10 mouse cellular contexts compared by ENCODE assay signal in the genomic region with DNA sequence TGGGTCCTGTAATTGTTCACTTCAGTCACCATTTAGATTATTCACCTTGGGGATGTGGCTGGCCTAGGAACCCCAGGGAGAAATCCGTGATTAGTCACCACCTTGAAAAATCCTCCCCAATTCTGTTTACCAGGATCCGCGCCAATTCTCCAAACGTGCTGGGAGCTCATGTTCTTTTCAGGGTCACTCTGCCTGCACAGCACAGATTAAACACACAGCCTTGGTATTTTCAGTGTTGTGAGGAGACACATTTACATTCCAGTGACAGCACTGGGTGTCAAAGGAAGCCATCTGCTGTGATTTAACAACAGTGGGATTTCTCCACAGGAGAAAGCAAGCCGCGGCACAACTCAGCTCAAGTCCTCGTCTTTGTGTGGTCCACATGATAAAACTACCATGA.
DNase-seq lines count a peak whose midpoint lies in the region; ATAC-seq lines count a peak whose summit lies in the region.
"Had no signal": no experiment of that assay in that cellular context is flagged by ENCODE, and none has a peak within 500 bp of the region (broad histone marks: within the 10 kb centered on the region; RNA-seq: fewer than 3 reads in every experiment).

No protein-coding gene starts in this region.

- peak overlapping the region; percentile 14 for H3K4me2 ChIP-seq in hindbrain, embryonic 16.5 days (ENCODE audit: low read length)
- peak overlapping the region; percentile 28; the same call in 1 of the 2 replicates for H3K4me2 ChIP-seq in midbrain, embryonic 14.5 days (ENCODE audit: low read length)
- H3K4me2 ChIP-seq: embryonic facial prominence, embryonic 13.5 days; liver, embryonic 15.5 days had no signal

- H3K9me3 ChIP-seq in hindbrain, embryonic 16.5 days (ENCODE audit: control insufficient read depth, low read length) = no peaks in the 10 kb centered on the region
- H3K9me3 ChIP-seq in midbrain, embryonic 14.5 days (ENCODE audit: control insufficient read depth, low read length) = no peaks in the 10 kb centered on the region
- H3K9me3 ChIP-seq: embryonic facial prominence, embryonic 13.5 days; liver, embryonic 15.5 days had no signal

- H3K4me3 ChIP-seq in hindbrain, embryonic 16.5 days (ENCODE audit: low read length) = no peak overlapping the region
- no peak overlapping the region for H3K4me3 ChIP-seq in midbrain, embryonic 14.5 days (replicated peaks; ENCODE audit: low read depth, low read length)
- H3K4me3 ChIP-seq: embryonic facial prominence, embryonic 13.5 days; liver, embryonic 15.5 days had no signal

- peaks cover 7% of the 10 kb centered on the region for H3K4me1 ChIP-seq in hindbrain, embryonic 16.5 days (ENCODE audit: control insufficient read depth, insufficient read depth, low read depth, low read length)
- peaks cover 12% of the 10 kb centered on the region for H3K4me1 ChIP-seq in midbrain, embryonic 14.5 days (ENCODE audit: control insufficient read depth, insufficient read depth, low read length)
- H3K4me1 ChIP-seq: liver, embryonic 15.5 days had no signal

- 0 out of 2 replicates have a peak overlapping the region, but pooled peaks have one; percentile 17 for H3K27ac ChIP-seq in hindbrain, embryonic 16.5 days (ENCODE audit: low read depth, low read length)
- 0 out of 2 replicates have a peak overlapping the region, but pooled peaks have one; percentile 6 for H3K27ac ChIP-seq in midbrain, embryonic 14.5 days (replicated peaks; ENCODE audit: low read depth, low read length)
- H3K27ac ChIP-seq: embryonic facial prominence, embryonic 13.5 days; liver, embryonic 15.5 days had no signal

- WGBS in hindbrain, embryonic 16.5 days = 15% methylated on average over 7 of the region's 7 CpGs
- WGBS in midbrain, embryonic 14.5 days = 8% methylated on average over 7 of the region's 7 CpGs

- H3K27me3 ChIP-seq in hindbrain, embryonic 16.5 days (replicated peaks; ENCODE audit: control insufficient read depth, insufficient read depth, low read length) = no peaks in the 10 kb centered on the region
- H3K27me3 ChIP-seq in midbrain, embryonic 14.5 days (ENCODE audit: control insufficient read depth, insufficient read depth, low read length) = no peaks in the 10 kb centered on the region
- H3K27me3 ChIP-seq: embryonic facial prominence, embryonic 13.5 days; liver, embryonic 15.5 days had no signal

- peak; percentile 4 to 17 for DNase-seq in heart, postnatal 10 days
- no peak for DNase-seq in heart, adult 18-20 months
- DNase-seq in adrenal gland, postnatal 14 days = peak; percentile 79
- peak; percentile 62 for DNase-seq in midbrain, embryonic 14.5 days
- DNase-seq in liver = no peak
- no peak for DNase-seq in T-cell, adult 2 months (ENCODE audit: low spot score)

- peak; percentile 79 for ATAC-seq in hindbrain, embryonic 16.5 days
- no peak for ATAC-seq in midbrain, embryonic 14.5 days (ENCODE audit: low FRiP score, low TSS enrichment)
- no peak for ATAC-seq in granulocyte monocyte progenitor cell, adult 5-6 weeks (replicated peaks; ENCODE audit: poor library complexity, severe bottlenecking)

- no peaks in the 10 kb centered on the region for H3K36me3 ChIP-seq in hindbrain, embryonic 16.5 days (ENCODE audit: control insufficient read depth, insufficient read depth, low read length)
- no peaks in the 10 kb centered on the region for H3K36me3 ChIP-seq in midbrain, embryonic 14.5 days (ENCODE audit: control insufficient read depth, insufficient read depth, low read length)
- H3K36me3 ChIP-seq: embryonic facial prominence, embryonic 13.5 days; liver, embryonic 15.5 days had no signal

- intact Hi-C loops in heart, postnatal 10 days (cut with DNase I) = no loop called here

- H3K9ac ChIP-seq in hindbrain, embryonic 16.5 days (ENCODE audit: low read depth, low read length) = no peak overlapping the region
- peak overlapping the region; percentile 9; the same call in 1 of the 2 replicates for H3K9ac ChIP-seq in midbrain, embryonic 14.5 days (replicated peaks; ENCODE audit: low read length)
- H3K9ac ChIP-seq: embryonic facial prominence, embryonic 13.5 days; liver, embryonic 15.5 days had no signal

Comparison
In these comparisons a context has a peak if more than half of its experiments do, and no peak if none do; other contexts are left out.
1. DNase-seq: peak in heart, postnatal 10 days (2 of 2), adrenal gland, postnatal 14 days (single experiment) and midbrain, embryonic 14.5 days (single experiment); none in heart, adult 18-20 months (0 of 2), liver (single experiment) and T-cell, adult 2 months (single experiment).